Mouse (Mus musculus): ENCODE data around the gene Ift46.
"Not testable (repeated sequence)": the region's sequence is repeated elsewhere in the genome, so short reads cannot be mapped to it uniquely, and the experiment has no call there.

The Ift46 gene

DNA sequence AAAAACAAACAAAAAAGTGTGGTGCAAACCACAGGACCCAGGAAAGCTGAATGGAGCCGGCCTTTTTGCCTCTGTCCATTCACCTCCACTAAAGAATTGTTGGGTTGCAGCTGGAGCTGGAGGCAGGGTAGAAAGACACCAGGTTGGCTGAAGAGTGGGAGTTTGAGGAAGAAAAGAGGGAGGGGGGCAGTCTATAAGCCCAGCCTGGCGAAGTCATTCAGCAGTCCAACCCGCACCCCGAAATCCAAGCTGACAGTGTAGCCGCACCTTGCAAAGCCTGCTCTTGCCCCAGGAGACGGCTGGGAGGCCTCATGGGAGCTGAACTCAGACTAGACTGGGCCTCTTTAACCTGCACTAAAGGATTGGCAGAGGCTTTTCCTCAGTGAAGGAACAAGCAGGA, 31.8 kb upstream of the Ift46 start:
- DNase-seq (ENCODE audit: low spot score), result no peak

DNA sequence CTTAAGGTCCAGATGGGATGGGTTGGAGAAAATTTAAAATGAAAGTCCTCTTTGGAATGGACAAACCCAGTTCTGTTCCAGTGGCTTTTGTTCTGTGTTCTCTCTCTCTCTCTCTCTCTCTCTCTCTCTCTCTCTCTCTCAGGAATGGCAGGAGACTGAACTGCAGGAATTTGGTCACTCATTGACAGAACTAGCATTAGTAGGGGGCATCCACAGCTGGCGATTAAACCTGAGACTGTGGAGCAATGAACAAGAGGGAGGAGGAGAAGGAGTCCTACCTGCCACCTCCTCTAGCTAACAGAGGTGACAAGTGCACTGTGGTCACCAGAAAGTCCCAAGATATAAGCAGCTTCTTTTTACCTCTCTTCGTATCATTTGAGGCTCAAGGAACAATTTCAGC, 31.4 kb upstream of the Ift46 start:
- no peak for DNase-seq (ENCODE audit: low spot score)

DNA sequence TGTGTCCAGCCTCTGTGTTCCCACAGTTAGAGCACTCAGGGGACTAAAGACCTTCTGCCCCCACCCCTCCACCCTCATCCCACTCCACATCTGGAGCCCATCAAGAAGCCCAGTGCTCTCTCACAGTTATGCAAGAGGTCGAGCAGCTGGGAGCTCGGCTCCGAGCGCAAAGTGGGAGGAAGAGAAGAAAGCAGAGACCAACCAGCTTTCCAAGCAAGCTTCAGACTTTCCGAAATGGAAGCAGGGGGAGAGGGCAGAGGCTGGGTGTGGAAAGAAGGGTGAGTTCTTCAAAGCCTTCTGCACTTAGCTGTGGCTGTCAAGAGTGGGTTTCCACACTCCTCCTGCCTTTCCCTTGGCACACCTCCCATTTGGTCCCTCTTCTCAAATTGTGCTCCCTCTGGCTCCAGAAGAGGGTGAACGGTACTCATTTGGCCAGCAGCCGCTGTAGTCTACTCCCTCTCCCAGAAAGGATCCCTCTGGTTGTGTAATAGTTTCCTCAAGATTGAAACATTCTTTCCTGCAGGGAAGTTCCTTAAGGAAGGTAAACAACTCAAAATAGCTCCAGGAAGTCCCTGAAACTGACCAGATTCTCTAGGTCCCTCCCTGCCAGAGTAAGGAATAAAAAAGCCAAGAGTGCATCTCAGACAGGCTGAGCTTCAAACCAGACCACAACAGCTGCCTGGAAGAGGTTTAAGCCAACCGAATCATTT, 30.3 kb upstream of the Ift46 start:
- peak; percentile 61 for DNase-seq (ENCODE audit: low spot score)

DNA sequence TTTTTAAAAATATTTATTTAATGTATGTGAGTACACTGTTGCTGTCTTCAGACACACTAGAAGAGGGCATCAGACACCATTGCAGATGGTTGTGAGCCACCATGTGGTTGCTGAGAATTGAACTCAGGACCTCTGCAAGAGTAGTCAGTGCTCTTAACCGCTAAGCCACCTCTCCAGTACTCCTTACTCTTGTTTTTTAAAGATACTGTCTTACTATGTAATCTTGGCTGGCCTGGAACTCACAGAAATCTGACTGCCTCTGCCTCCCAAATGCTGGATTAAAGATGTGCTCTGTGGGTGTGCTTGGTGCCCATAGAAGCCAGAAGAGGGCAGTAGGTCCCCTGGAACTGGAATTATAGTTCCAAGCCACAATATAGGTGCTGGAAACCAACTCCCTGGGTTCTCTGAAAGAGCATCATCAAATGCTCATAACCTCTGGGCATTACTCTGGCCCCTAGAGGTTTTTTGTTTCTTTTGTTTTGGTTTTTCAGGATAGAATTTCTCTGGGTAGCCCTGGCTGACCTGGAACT, 27.0 kb upstream of the Ift46 start:
- DNase-seq (ENCODE audit: low spot score), result no peak

DNA sequence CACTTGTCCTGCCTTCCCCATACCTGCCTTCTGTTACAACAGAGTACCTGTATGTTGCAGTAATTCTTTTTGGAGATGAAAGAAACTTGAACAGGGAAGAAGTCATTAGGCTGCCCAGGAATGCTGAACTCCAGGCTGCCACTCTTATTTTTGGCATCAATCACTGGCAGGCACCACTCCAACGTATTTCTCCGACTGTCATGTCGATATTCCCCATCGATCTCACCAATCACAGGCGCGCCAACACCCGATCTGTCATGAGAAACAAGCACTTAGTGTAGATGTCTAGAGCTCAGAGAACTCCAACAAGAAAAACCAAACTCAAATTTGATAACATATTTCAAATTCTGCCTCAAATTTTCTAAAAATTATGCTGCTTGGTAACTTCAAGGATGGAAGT, 22.3 kb upstream of the Ift46 start:
- no peak for DNase-seq (ENCODE audit: low spot score)

DNA sequence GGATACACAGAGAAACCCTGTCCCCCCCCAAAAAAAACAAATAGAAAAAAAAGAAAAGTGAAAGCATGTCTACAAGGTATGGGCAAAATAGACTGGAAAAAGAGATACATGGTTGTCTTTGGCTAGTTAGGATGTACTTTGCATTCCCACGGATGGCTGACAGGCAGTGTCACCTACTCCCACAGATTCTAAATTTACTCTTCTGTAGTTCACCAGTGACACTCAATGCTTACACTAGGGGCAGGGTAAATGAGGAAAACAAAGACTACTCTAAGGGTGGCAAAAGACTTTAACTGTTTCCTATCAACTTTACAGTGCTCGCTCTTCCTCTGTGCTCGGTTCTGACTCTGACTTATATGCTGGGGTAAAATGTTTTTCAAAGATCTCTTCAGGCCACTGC, 21.0 kb upstream of the Ift46 start:
- DNase-seq (ENCODE audit: low spot score), result no peak

DNA sequence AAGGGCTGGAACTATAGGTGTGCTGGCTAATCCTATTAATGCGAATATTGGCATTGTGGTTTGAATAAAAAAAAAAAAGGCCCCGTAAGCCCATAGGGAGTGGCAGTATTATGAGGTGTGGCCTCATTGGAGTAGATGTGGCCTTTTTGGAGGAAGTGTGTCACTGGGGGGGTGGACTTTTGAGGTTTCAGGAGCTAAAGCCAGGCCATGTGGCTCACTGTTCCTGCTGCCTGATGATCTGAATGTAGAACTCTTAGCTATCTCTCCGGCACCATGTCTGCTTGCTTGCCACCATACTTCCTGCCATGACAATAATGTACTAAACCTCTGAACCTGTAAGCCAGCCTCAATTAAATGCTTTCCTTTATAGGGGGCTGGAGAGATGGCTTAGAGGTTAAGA, 20.4 kb upstream of the Ift46 start:
- no peak for DNase-seq (ENCODE audit: low spot score)

DNA sequence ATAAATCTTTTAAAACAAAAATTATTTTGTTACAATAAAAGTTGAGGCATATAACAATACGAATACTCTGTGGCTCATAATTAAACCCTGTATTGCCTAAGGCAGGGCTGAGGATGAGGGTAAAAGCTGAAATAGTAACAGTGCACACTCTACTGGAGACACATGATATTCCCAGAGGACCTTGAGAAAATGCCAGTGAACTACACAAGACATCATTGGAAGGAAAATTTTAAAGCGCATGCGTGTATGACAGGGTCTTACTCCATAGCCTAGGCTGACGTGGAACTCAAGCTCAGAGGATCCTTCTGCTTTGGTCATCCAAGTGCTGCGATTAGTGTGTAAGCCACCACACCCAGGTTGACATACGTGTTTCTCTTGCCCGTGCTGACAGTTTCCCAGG, 19.2 kb upstream of the Ift46 start:
- DNase-seq (ENCODE audit: low spot score), result no peak

DNA sequence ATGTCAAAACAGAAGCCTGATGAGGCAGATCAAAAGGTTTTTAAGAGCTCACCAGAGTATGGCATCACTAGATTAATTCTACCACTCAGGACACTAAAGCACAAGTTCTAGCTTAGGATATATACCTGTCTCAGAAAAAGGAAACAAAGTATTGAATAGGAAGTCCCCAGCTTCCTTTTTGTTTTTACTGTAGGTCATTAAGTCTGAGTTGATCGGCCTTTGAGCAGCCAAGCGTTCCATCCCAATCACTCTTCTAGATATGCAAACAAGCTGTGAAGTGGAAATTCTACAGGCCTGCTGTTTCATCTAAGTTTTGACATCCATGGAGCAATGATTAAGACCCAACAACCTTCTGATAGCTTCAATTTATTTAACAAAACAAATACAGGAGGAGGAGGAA, 6.8 kb upstream of the Ift46 start:
- DNase-seq (ENCODE audit: low spot score), result no peak

DNA sequence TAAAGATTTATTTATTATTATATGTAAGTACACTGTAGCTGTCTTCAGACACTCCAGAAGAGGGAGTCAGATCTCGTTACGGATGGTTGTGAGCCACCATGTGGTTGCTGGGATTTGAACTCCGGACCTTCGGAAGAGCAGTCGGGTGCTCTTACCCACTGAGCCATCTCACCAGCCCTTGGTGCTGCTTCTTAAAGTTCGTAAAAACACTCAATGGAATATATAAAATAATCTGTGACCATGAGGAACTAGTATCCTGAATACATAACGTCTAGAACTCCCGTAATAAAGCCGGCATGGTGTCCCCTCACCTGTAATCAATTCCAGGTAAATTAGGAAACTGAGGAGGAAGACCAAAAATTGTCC, 304 bp downstream of the Ift46 start:
- not testable (repeated sequence) for DNase-seq (ENCODE audit: low spot score)

DNA sequence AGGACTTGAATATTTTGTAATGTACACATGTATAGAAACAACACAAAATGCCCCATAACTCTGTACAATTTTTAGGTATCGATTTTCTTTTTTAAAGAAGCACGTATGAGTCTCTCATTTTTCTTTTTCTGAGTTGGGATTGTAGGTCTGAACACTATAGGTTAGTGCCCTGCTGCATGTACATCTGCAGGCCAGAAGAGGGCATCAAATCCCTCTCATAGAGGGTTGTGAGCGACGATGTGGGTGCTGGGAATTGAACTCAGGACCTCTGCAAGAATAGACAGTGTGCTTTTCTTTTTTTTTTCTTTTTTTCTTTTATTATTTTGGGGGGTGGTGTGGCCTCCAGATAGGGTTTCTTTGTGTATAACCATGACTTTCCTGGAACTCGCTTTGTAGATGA, 3.7 kb downstream of the Ift46 start:
- no peak for DNase-seq (ENCODE audit: low spot score)

DNA sequence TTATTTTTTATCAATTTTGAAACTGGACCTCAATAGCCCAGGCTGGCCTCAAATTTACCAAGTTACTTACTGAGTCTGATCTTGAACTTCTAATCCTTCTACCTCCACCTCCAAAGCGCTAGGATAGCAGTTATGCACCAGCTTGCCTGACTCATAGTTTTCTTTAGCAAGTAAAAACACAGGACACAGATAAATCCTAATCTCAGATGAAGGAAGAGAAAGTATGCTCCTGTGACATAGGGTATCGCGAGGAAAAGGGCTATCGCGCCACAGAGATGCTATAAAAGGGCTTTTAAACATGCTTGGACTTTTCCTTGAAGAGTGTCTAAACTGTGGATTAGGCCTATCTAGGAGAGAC, 4.7 kb downstream of the Ift46 start:
- DNase-seq (ENCODE audit: low spot score), result no peak

DNA sequence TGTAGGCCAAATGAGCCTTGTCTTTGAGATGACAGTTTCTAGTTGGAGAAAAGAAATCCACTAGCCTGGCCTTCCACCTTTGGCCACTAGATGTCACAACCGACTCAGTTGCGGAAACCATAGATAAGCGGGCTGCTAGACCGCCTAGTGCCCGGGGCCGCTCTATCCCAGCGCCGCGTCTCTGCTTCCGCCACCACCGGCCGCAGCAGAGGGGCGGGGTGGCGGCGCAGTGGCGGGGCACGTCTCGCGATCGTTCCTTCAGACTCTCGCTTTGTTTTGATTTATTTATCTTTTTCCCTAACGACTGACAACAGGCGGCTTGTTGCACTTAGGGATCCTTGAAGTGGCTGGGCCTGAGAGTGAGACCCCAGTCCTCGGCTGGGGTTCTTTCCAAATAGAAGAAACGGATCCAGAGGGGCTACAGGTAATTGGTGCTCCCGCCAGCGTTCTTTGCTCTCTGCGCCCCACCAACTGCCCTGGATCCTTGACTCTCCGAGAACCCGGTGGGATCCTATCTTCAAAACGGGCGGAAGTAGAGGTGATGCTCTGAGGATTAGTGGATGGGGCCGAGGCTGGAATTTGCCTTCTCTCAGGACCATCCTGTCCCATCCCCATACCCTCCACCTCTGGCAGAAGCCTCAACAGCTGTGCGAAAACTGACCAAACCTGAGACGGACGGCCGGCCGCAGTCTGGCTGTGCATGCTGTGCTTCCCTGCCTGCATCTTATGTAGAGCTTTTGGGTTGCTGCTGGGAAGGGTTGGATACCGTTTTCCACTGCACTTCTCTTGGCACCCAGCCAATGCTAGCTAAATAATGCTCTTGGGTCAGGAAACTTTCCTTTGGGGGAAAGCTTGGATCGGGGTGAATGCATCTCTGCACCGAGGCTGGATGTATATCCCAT, 5.3 kb downstream of the Ift46 start:
- peak; percentile 94 for DNase-seq (ENCODE audit: low spot score)

DNA sequence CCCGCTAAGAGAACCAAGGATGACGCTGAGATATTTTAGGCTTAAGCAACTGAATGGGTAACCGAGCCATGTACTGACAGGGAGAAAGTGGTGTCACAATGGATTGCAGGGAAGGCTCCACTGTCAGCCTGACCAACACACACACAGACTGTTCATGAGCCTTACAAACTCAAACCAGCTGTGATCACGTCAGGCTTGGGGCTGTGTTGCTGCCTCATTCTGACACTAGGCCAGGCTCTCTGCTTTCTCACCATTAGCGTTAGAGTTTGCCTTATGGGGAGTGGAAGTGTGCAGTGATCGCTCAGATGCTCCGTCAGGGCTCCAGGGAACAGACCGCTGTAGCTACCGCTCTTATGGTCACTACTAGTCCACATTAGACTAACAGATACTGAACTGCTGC, 25.1 kb downstream of the Ift46 start:
- DNase-seq (ENCODE audit: low spot score), result no peak

DNA sequence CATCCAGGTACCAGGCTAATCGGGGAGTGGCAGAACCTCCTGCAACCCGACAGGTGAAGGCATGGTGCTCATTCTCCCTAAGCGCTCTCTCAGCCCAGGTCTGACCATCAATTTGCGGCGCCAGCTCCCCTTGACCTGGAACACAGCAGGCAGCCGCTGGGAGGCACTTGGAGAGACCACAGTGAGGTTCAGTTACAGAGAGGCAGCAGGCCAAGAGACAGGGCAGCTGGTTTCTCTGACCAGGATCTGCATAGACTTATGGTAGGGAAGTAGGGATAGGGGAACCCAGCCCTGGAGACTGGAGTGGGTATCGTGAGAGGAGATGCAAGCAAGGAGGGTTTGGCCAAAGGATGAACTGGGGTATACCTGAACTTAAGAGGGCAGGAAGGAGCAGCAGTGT, 30.6 kb downstream of the Ift46 start:
- no peak for DNase-seq (ENCODE audit: low spot score)

DNA sequence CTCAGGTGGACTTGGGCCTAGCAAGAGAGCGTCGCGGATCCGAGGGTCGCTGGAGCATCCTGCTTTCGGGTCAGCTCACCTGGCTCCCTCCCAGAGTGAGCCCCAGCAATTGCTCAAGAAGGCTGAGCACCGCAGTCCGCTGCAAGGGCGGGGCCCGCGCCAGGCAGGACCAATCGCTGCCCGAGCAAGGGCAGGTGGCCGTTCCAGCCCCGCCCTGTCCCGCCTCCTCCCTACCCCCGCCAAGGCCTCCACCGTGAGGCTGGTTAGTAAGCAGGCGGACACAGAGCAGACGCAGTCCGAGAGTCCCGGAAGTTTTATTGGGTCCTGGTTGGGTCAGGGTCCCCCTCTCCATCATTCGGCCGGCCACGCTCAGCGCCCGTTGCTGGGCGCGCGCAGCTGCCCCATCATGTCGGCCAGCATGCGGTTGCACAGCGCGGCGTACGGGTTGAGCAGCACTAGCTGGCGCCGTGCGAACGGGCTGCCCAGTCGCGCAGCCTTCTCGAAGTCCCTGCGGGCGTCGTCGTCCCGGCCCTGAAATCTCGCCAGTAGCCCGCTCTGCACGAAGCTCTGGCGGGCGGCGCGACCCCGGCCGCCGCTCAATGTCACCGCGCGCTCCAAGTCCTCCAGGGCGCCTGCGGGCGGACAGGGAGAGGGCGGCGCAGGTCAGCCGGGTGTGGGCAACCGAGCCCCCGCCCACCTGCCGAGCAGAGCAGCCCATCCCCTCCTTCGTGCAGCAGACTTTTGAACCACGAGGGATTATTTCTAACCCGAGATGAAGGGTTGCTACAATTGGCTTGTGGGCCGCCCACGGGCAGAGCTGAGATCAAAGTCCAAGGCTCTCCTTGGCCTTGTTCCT, 31.6 kb downstream of the Ift46 start, which contains the start of gene Tmem25:
TSS of gene Tmem25 (minus strand) at position 206 of the 856 bp plus-strand sequence.
- peak; percentile 88 for DNase-seq (ENCODE audit: low spot score)

DNA sequence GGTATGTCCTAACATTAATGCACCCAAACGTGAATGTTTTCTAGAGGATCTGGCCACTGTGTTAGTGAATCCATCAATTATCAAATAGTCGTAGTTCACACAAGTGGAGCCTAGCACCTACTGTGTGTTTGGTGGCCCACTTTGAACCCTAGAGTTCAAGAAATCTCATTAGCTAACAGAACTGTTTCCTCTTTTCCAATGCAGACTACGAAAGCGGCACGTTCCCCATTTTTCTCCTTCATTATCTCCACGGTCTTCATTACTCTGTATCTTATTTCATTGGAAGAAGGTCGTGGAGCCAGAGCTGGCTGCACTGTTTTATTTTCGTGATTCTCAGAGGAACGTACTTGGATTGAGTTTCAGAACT, 32.2 kb downstream of the Ift46 start:
- DNase-seq (ENCODE audit: low spot score), result no peak

DNA sequence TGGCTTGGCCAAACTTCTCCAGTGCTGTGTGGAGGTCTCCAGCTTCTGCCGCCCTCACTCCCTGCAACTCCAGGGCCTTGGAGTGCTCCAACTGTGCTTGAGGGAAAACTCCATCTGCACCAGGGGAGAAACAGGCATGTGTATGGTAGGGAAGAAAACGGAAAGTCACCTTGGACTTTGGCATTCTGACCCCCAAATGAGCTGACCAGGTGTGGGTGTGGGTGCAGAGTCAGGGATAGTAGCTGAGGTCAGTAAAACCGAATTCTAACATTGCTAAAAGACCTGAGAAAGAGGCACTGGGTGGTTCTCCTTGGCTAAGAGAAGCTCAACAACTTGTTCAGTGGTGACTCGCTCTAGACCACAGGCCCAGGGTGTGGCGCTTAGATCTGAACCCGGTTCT, 34.0 kb downstream of the Ift46 start:
- DNase-seq (ENCODE audit: low spot score), result no peak

DNA sequence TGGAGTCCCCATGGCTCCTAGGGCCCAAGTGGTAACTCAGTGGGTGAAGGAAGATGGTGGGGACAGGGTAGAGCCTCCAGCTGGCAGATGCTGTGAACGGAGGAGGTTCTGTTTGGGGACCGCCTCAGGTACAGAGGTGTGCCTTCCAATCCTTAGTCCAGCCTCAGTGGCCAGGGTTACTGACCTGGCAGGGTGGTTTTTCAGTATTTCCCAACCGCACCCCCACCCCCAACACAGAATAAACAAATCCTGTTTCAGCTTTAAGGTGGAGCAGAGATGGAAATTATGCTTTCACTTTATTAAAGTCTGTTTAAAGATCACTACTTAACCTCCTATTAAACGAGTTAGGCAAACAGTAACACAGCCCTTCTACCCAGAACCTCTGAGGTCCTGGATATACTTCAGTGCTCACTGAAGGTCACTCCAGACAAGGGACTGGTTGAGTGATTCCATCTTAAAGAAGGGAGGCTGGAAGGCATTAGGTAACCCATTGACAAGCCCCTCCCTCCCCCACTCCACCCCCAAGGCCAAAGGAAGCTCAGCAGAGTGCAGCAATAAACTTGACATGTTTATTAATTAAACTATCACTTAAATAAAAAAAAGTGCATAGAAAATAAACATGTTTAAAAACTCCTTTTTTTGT, 35.2 kb downstream of the Ift46 start, which contains the start of gene Ttc36:
TSS of gene Ttc36 (minus strand) at position 265 of the 643 bp plus-strand sequence.
- no peak for DNase-seq (ENCODE audit: low spot score)

DNA sequence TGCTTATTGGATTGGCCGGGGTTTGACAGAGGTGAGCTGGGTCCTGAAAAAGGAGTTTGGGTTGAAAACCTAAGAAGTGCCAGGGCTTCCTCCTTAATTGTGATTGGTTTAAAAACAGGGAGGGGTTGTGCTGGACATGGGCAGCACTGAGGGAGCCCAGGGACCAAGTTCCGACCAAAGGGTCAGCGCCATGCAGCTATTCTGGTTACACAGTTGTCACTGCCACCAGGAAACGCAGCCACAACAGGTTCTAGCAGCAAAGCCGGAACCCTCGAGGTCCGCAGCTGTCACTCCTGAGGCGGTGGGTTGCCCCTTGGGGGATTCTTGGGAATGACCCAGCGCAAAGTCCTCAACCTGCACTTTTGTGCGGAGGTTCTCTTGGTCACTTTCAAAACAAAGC, 37.0 kb downstream of the Ift46 start:
- DNase-seq (ENCODE audit: low spot score), result no peak

DNA sequence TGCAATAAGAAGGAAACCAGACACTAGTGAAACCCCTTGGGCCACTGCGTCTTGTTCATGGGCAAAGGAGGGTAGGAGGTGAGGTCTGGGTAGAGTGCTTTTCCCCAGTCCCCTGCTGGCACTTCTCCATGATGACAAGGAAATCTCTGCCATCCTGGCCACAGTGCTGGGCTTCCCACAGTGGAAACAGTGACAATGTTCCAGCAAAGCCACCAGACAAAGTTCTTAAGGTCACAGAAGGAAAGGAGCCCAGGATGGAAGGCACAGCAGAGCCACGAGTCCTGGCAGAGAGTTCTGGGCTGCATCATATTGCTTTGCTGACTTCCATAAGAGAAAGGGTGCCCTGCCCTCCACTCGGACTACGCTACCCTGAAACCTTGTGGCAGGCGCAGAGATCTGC, 37.8 kb downstream of the Ift46 start:
- DNase-seq (ENCODE audit: low spot score), result no peak

DNA sequence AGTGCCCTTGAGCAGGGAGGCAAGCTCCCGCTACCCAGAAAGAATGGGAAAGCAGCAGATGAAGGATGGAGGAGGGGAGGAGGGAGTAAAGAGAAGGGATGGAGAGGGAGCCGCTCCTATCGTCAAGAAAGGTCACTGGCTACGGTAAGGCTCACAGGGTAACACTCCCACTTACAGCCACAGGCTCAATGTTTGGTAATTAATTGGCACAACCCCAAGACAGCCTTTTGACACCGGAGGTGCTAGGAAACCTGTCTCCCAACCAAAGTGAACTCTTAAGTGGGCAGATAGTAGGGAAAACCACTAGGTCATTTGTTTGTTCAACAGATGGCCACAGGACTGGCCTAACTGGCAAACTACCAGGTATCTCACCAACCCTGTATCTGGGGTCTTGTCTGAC, 39.4 kb downstream of the Ift46 start:
- no peak for DNase-seq (ENCODE audit: low spot score)
